Mouse (Mus musculus) embryonic facial prominence, embryonic 10.5 days (tissue): ENCODE data around the gene Gnb5. TPM values are rescaled to one million over a fixed set of nuclear protein-coding genes. Genes with fewer than 3 reads are reported as not detected.

ENCODE experiments used
- DNase-seq: peaks from one replicate; pipeline ENCODE4 v3.0.0-alpha.2; 2017; ENCODE audit warnings: low spot score
- H3K27ac ChIP-seq: fragments of 300-500 bp; sonication (generic); replicated peaks from 2 replicates; pipeline ENCODE4 v1.5.1; 2016; ENCODE audit warnings: mild to moderate bottlenecking
- H3K27me3 ChIP-seq: fragments of 300-500 bp; sonication (generic); replicated peaks from 2 replicates; pipeline ENCODE4 v1.6.1; 2016; ENCODE audit warnings: low read depth, mild to moderate bottlenecking; ENCODE audit not compliant: poor library complexity, severe bottlenecking
- H3K36me3 ChIP-seq: fragments of 300-500 bp; sonication (generic); replicated peaks from 2 replicates; pipeline ENCODE4 v1.6.1; 2016; ENCODE audit warnings: mild to moderate bottlenecking, moderate library complexity
- H3K4me1 ChIP-seq: fragments of 300-500 bp; sonication (generic); 2 replicates; pipeline ENCODE4 v1.6.1; 2016
- H3K4me3 ChIP-seq: fragments of 300-500 bp; sonication (generic); 2 replicates; pipeline ENCODE4 v1.5.1; 2016; ENCODE audit warnings: mild to moderate bottlenecking, moderate library complexity
- H3K9me3 ChIP-seq: fragments of 300-500 bp; sonication (generic); 2 replicates; pipeline ENCODE4 v1.6.1; 2016; ENCODE audit warnings: mild to moderate bottlenecking
- WGBS: fragments of 180-500 bp; shearing (Covaris S2); methylation state at CpG from one replicate; pipeline ENCODE4 v1.1.7; 2016; 5-methylcytosine and 5-hydroxymethylcytosine counted together
- polyA plus RNA-seq: library from polyadenylated mRNA; unstranded; fragments of >200 nt; fragmentation: Nextera tagmentation; extraction: Ambion mirVana; gene quantifications from 2 replicates; pipeline ENCODE4 v1.2.1, GENCODE M21; 2016

Gnb5 gene
- polyA plus RNA-seq, 1 experiment from 2014 or later = 24.5 TPM

GRCm38 (mm10) chr9:75366191-75366590 is 60.1 kb downstream of the Gnb5 start:
- Histone ChIP-seq H3K4me1 (no peaks in the 10 kb centered on the region), H3K27me3 (no peaks in the 10 kb centered on the region), H3K4me3 (no peak overlapping the region), H3K27ac (no peak overlapping the region), H3K36me3 (no peaks in the 10 kb centered on the region), H3K9me3 (no peaks in the 10 kb centered on the region)
- 80% methylated on average over 5 of the region's 5 CpGs for WGBS
- DNase-seq = no peak

DNA sequence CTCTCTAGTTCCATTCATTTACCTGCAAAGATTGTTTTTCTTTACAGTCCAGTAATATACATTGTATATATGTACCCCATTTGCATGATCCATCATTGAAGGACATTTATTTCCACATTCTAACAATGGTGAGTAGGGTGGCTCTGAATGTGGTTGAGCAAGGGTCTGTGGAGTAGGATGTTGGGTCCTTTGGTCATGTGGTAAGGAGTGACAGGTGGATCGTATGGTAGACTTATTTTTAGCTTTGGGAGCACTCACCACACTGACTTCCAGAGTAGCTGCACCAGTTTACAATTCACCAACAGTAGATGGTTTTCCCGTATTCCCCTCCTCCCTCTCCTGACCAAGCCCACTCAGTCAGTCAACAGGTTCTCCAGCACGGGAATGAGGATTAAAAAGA is 62.7 kb downstream of the Gnb5 start:
- Histone ChIP-seq H3K27ac (no peak overlapping the region), H3K9me3 (no peaks in the 10 kb centered on the region), H3K36me3 (no peaks in the 10 kb centered on the region), H3K27me3 (no peaks in the 10 kb centered on the region), H3K4me1 (no peaks in the 10 kb centered on the region), H3K4me3 (no peak overlapping the region)
- DNase-seq = no peak
- WGBS = 79% methylated on average over 3 of the region's 3 CpGs

DNA sequence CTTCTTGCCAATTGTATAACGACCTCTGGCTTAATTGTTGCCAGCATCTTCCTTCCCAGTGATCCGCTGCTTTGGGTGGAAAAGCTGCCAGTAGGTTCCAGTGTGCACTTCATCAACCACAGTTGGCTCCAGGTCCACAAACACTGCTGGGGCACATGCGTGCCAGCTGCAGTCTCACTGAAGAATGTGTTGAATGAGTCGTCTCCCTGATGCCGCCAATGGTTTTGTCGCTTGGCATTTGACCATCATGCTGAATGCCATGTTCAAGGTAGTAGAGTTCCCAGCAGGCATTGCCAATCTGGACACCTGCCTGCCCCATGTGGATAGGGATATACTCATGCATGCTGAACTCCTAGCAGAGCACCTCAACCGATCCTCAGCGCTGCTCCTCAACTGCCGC is 69.5 kb downstream of the Gnb5 start:
- Histone ChIP-seq H3K9me3 (peaks cover 7% of the 10 kb centered on the region; the same call in 1 of the 2 replicates), H3K27ac (no peak overlapping the region), H3K27me3 (no peaks in the 10 kb centered on the region), H3K4me3 (no peak overlapping the region), H3K4me1 (no peaks in the 10 kb centered on the region), H3K36me3 (no peaks in the 10 kb centered on the region)
- no peak for DNase-seq
- 95% methylated on average over 9 of the region's 9 CpGs for WGBS

GRCm38 (mm10) chr9:75376428-75376827 is 70.3 kb downstream of the Gnb5 start:
- Histone ChIP-seq H3K9me3 (peaks cover 7% of the 10 kb centered on the region; the same call in 1 of the 2 replicates), H3K4me3 (no peak overlapping the region), H3K36me3 (no peaks in the 10 kb centered on the region), H3K27me3 (no peaks in the 10 kb centered on the region), H3K4me1 (no peaks in the 10 kb centered on the region), H3K27ac (no peak overlapping the region)
- 82% methylated on average over 1 of the region's 1 CpGs for WGBS
- no peak for DNase-seq

DNA sequence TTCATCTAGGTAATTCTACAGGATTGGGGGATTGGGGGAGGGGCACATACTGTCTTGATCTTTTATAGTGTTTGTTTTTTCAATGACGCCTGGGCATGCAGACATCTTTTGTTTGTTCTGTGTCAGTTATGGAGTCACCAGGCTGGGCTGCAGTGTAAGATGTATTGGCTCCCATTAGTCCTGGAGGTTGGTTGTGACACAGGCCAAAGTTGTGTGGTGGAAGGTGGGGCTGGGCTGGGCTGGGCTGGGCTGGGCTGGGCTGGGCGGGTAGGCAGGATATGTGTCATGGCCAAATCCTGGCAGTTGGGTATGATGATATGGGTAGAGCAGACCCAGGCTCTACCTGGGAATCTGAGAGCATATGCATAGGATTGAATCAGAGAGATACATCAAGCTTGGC is 72.7 kb downstream of the Gnb5 start:
- no peaks in the 10 kb centered on the region for H3K4me1 ChIP-seq
- WGBS = 93% methylated on average over 2 of the region's 2 CpGs
- H3K36me3 ChIP-seq = no peaks in the 10 kb centered on the region
- H3K27ac ChIP-seq = no peak overlapping the region
- H3K4me3 ChIP-seq = no peak overlapping the region
- peaks cover 7% of the 10 kb centered on the region; the same call in 1 of the 2 replicates for H3K9me3 ChIP-seq
- DNase-seq = no peak
- H3K27me3 ChIP-seq = no peaks in the 10 kb centered on the region

- 92% methylated on average over 14 of the region's 14 CpGs for WGBS
- DNase-seq = no peak
Observed at GRCm38 (mm10) chr9:75382825-75383224, 76.7 kb downstream of the Gnb5 start.

GRCm38 (mm10) chr9:75383785-75384184 is 77.7 kb downstream of the Gnb5 start:
- Histone ChIP-seq H3K27me3 (no peaks in the 10 kb centered on the region), H3K4me1 (no peaks in the 10 kb centered on the region), H3K9me3 (no peaks in the 10 kb centered on the region), H3K4me3 (no peak overlapping the region), H3K27ac (no peak overlapping the region), H3K36me3 (peaks cover 37% of the 10 kb centered on the region)
- 79% methylated on average over 9 of the region's 9 CpGs for WGBS
- no peak for DNase-seq

More at GRCm38 (mm10) chr9:75382825-75383224, 76.7 kb downstream of the Gnb5 start:
- no peaks in the 10 kb centered on the region for H3K9me3 ChIP-seq
- no peaks in the 10 kb centered on the region for H3K27me3 ChIP-seq
- no peak overlapping the region for H3K27ac ChIP-seq
- H3K4me3 ChIP-seq = no peak overlapping the region
- peaks cover 30% of the 10 kb centered on the region for H3K36me3 ChIP-seq
- H3K4me1 ChIP-seq = no peaks in the 10 kb centered on the region

DNA sequence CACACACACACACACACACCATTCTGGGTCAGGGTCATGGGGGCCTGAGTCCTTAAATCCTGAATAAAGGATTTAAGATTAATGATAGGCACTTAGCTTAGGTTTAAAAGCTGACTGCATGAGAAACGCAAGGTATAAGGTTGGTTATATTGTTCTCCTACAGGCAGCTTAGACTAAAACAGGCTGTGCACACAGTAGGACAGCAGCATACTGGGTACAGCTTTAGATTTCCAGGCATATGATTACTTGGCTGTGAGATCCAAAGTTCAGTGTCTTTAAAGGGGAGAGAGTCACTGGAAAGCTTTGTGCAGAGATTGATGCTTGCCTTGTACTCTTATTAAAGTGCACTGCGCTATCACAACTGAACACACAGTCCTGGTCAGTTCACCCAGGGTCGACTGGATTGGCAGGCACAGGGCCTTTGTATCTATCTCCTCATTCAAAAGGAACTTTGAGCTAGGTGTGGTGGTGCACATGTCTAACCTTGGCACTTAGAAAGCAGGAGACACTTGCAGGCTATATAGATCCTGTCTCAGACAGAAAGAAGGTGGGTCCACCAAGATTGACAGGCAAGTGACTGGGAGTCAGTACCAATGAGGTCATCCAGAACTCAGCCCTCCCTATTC is 78.4 kb downstream of the Gnb5 start:
- H3K4me1 ChIP-seq = no peaks in the 10 kb centered on the region
- H3K27ac ChIP-seq = no peak overlapping the region
- no peak overlapping the region for H3K4me3 ChIP-seq
- peaks cover 44% of the 10 kb centered on the region for H3K36me3 ChIP-seq
- no peak for DNase-seq
- H3K27me3 ChIP-seq = no peaks in the 10 kb centered on the region
- no peaks in the 10 kb centered on the region for H3K9me3 ChIP-seq
- WGBS = 86% methylated on average over 3 of the region's 3 CpGs

DNA sequence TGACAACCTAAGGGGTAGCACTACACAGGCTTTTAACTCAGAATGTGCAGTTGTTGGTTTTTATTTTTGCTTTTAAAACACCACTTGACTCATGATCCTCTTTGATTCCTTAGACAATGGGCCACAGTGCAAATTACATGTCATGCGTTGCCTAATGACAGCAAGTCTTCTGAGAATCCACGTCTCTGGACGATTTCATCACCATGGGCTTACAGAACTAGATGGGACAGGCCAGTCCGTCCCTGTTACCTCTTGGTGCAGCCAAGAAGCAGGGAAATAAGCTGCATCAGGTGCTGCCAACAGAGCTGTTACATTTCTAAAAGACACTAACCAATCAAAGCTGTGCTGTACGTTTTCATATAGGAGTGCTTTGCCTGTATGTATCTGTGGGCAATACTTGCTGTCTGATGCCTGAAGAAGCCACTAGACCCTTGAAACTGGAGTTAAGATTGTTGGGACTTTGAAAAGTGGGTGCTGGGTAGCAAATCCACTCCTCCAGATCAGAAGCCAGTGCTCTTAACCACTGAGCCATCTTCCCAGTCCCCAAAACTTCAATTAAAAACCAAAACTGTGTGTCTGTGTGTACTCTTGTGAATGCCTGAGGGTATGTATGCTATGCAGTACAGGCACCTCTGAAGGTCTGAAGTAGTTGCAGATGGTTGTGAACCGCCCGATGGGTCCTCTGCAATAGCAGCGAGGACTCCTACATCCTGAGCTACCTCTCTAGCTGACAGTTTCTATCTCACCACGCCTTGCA is 79.3 kb downstream of the Gnb5 start:
- no peak for DNase-seq
- peaks cover 53% of the 10 kb centered on the region for H3K36me3 ChIP-seq
- H3K27ac ChIP-seq = no peak overlapping the region
- 87% methylated on average over 9 of the region's 9 CpGs for WGBS
- no peaks in the 10 kb centered on the region for H3K27me3 ChIP-seq
- H3K4me3 ChIP-seq = no peak overlapping the region
- no peaks in the 10 kb centered on the region for H3K9me3 ChIP-seq
- H3K4me1 ChIP-seq = no peaks in the 10 kb centered on the region

DNA sequence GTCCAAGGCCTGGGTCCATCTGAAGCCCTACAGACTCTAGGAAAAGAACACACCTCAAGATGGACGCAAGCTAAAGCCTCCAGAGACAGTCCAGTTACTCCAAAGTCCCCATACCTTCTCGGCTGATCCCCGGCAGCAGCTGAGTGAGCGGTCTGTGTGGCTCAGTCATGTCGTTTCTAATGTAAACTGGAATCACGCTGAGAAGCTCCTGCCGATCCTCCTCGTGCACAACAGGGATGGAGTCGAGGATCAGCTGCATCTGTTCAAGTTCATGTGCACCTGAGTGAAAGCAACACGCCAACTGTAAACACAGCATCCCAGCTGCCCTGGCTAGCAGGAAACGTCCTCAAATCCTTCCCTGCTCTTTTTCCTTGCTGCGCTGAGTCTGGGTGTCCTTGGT is 87.2 kb downstream of the Gnb5 start:
- no peaks in the 10 kb centered on the region for H3K9me3 ChIP-seq
- H3K27ac ChIP-seq = no peak overlapping the region
- H3K4me3 ChIP-seq = no peak overlapping the region
- no peaks in the 10 kb centered on the region for H3K27me3 ChIP-seq
- WGBS = 84% methylated on average over 12 of the region's 12 CpGs
- DNase-seq = no peak
- peaks cover 100% of the 10 kb centered on the region for H3K36me3 ChIP-seq
- H3K4me1 ChIP-seq = no peaks in the 10 kb centered on the region

Other genes starting within 250 kb of the Gnb5 start
- 18.9 and 21.2 TPM in 2 replicates for gene Myo5a, start 235.3 kb upstream of the Gnb5 start, polyA plus RNA-seq
- gene Myo5c, start 74.3 kb upstream of the Gnb5 start, polyA plus RNA-seq = 1.2 and 1.3 TPM in 2 replicates
- not detected in 2 replicates for gene Bcl2l10, start 41.5 kb downstream of the Gnb5 start, polyA plus RNA-seq
- 149 and 151 TPM in 2 replicates for gene Mapk6, start 103.7 kb downstream of the Gnb5 start, polyA plus RNA-seq
- 53.9 and 57.7 TPM in 2 replicates for gene Leo1, start 135.2 kb downstream of the Gnb5 start, polyA plus RNA-seq